Mouse (Mus musculus) heart, embryonic 13.5 days (tissue): ENCODE results near the gene Cyp24a1. TPM values are rescaled to one million over a fixed set of nuclear protein-coding genes. Genes with fewer than 3 reads are reported as not detected.
"Not testable (repeated sequence)": the region's sequence is repeated elsewhere in the genome, so short reads cannot be mapped to it uniquely, and the experiment has no call there.

Source experiments
- ATAC-seq: fragments of 200-750 bp; cut with Nextera tagmentation; 2 replicates; pipeline ENCODE4 v1.8.0; 2017; ENCODE audit warnings: moderate TSS enrichment; ENCODE audit not compliant: insufficient number of reproducible peaks, low FRiP score, low TSS enrichment; ENCODE audit errors: extremely low read depth
- H3K27ac ChIP-seq: fragments of 300-500 bp; sonication (generic); replicated peaks from 2 replicates; pipeline ENCODE4 v1.5.1; 2015; ENCODE audit warnings: moderate library complexity, mild to moderate bottlenecking, inconsistent platforms
- H3K27me3 ChIP-seq: fragments of 300-500 bp; sonication (generic); replicated peaks from 2 replicates; pipeline ENCODE4 v1.6.1; 2015; ENCODE audit warnings: mild to moderate bottlenecking, inconsistent platforms
- H3K36me3 ChIP-seq: fragments of 300-500 bp; sonication (generic); 2 replicates; pipeline ENCODE4 v1.6.1; 2015; ENCODE audit warnings: mild to moderate bottlenecking, inconsistent platforms
- H3K4me1 ChIP-seq: fragments of 300-500 bp; sonication (generic); 2 replicates; pipeline ENCODE4 v1.6.1; 2015; ENCODE audit warnings: inconsistent platforms
- H3K4me2 ChIP-seq: fragments of 300-500 bp; sonication (generic); 2 replicates; pipeline ENCODE4 v1.6.1; 2015; ENCODE audit warnings: inconsistent platforms, mild to moderate bottlenecking, moderate library complexity
- H3K4me3 ChIP-seq: fragments of 300-500 bp; sonication (generic); 2 replicates; pipeline ENCODE4 v1.5.1; 2015; ENCODE audit warnings: moderate library complexity, mild to moderate bottlenecking, inconsistent platforms
- H3K9ac ChIP-seq: fragments of 300-500 bp; sonication (generic); 2 replicates; pipeline ENCODE4 v1.6.1; 2015; ENCODE audit warnings: inconsistent platforms, mild to moderate bottlenecking, moderate library complexity
- H3K9me3 ChIP-seq: fragments of 300-500 bp; sonication (generic); 2 replicates; pipeline ENCODE4 v1.6.1; 2016; ENCODE audit warnings: inconsistent platforms
- WGBS: fragments of 180-500 bp; shearing (Covaris S2); methylation state at CpG from one replicate; pipeline ENCODE4 v1.1.7; 2015; ENCODE audit warnings: mixed read lengths; 5-methylcytosine and 5-hydroxymethylcytosine counted together
- polyA plus RNA-seq: library from polyadenylated mRNA; unstranded; fragments of >200 nt; fragmentation: Nextera tagmentation; extraction: Ambion mirVana; gene quantifications from 2 replicates; pipeline ENCODE4 v1.2.1, GENCODE M21; 2015

Cyp24a1 gene
- polyA plus RNA-seq, 1 experiment from 2014 or later, result not detected

GRCm38 (mm10) chr2:170468009-170468408 is 28.9 kb downstream of the Cyp24a1 start:
- no peak for ATAC-seq
- H3K27ac ChIP-seq, result no peak overlapping the region
- peaks cover 10% of the 10 kb centered on the region for H3K4me1 ChIP-seq
- no peak overlapping the region for H3K9ac ChIP-seq
- H3K4me3 ChIP-seq, result no peak overlapping the region
- no peak overlapping the region for H3K4me2 ChIP-seq
- peaks cover 84% of the 10 kb centered on the region for H3K27me3 ChIP-seq
- no peaks in the 10 kb centered on the region for H3K36me3 ChIP-seq
- no peaks in the 10 kb centered on the region for H3K9me3 ChIP-seq

GRCm38 (mm10) chr2:170464817-170465216 is 32.1 kb downstream of the Cyp24a1 start:
- no peak for ATAC-seq
- no peak overlapping the region for H3K4me2 ChIP-seq
- no peak overlapping the region for H3K9ac ChIP-seq
- no peak overlapping the region for H3K27ac ChIP-seq
- no peak overlapping the region for H3K4me3 ChIP-seq
- 36% methylated on average over 4 of the region's 4 CpGs for WGBS
- H3K27me3 ChIP-seq, result peaks cover 79% of the 10 kb centered on the region
- H3K4me1 ChIP-seq, result peaks cover 6% of the 10 kb centered on the region; the same call in 1 of the 2 replicates
- H3K9me3 ChIP-seq, result no peaks in the 10 kb centered on the region
- no peaks in the 10 kb centered on the region for H3K36me3 ChIP-seq

DNA sequence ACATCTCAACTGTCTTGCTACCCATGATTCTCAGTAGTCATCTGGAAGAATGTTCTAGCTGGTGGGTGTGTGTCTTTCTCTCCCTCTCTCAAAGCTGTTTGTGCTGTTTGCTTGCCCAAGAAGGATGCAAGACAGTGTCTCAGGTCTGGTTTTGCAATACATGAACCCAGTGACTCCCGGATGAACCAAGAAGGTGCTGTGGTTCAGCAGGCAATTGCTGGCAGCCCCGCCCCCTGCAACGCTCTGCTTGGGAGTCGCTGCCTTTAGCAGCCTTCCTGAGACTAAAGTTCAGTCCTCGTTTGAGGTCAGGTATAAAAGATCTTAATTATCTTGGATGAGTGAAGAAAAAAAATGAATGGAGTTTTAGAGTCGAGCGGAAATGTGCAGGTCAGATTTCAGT is 35.3 kb downstream of the Cyp24a1 start:
- no peaks in the 10 kb centered on the region for H3K4me1 ChIP-seq
- H3K27ac ChIP-seq, result no peak overlapping the region
- no peak for ATAC-seq
- no peaks in the 10 kb centered on the region for H3K9me3 ChIP-seq
- H3K36me3 ChIP-seq, result no peaks in the 10 kb centered on the region
- no peak overlapping the region for H3K4me3 ChIP-seq
- peaks cover 77% of the 10 kb centered on the region for H3K27me3 ChIP-seq
- 70% methylated on average over 7 of the region's 7 CpGs for WGBS
- H3K9ac ChIP-seq, result no peak overlapping the region
- no peak overlapping the region for H3K4me2 ChIP-seq

GRCm38 (mm10) chr2:170459805-170460204 is 37.1 kb downstream of the Cyp24a1 start:
- Histone ChIP-seq H3K27ac (no peak overlapping the region), H3K4me1 (no peaks in the 10 kb centered on the region), H3K4me3 (no peak overlapping the region), H3K27me3 (peaks cover 82% of the 10 kb centered on the region), H3K9me3 (no peaks in the 10 kb centered on the region), H3K4me2 (no peak overlapping the region), H3K9ac (no peak overlapping the region), H3K36me3 (no peaks in the 10 kb centered on the region)
- no peak for ATAC-seq
- 51% methylated on average over 9 of the region's 9 CpGs for WGBS

DNA sequence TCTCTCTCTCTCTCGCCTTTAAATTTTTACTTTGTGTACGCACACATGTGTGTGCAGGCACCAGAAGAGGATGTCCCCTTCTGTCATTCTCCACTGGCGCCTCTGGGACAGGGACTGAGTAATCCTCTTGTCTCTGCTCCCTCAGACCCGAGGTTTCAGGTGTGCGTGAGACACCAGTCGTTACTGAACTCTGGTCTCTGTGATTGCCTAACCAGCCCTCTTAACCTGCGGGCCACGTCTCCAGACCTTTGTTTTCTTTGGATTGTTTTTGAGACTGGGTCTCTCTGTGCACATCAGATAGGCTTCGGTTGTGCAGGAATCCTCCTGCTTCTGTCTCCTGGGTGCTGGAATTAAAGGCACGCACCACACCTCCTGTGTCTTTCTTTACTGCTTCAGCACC is 37.8 kb downstream of the Cyp24a1 start:
- no peak overlapping the region for H3K4me3 ChIP-seq
- H3K27me3 ChIP-seq, result peaks cover 87% of the 10 kb centered on the region
- H3K4me1 ChIP-seq, result no peaks in the 10 kb centered on the region
- no peaks in the 10 kb centered on the region for H3K36me3 ChIP-seq
- no peak overlapping the region for H3K4me2 ChIP-seq
- no peaks in the 10 kb centered on the region for H3K9me3 ChIP-seq
- no peak overlapping the region for H3K27ac ChIP-seq
- no peak overlapping the region for H3K9ac ChIP-seq
- ATAC-seq, result no peak
- WGBS, result 62% methylated on average over 10 of the region's 10 CpGs

DNA sequence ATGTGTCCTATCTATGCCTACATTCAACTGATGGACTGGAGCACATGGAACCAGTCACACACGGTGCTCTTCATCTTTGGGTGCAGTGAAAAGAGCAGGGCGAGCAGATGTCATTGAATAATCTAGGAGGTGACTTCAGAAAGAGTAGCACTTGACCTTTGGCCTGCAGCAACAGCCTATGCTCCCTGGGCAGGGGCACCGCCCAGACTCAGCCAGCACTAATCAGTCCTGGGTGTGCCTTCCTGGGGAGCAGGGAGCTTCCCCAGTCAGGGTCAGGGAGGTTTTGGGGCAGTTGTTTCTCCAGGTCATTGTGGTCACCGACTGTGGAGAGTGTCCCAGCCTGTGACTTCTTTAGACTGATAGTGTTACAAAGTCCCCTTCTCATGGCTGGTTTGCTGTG is 43.1 kb downstream of the Cyp24a1 start:
- H3K27ac ChIP-seq, ATAC-seq, H3K36me3 ChIP-seq, H3K9me3 ChIP-seq, H3K4me3 ChIP-seq, H3K9ac ChIP-seq, H3K4me1 ChIP-seq, H3K4me2 ChIP-seq: not testable (repeated sequence)
- H3K27me3 ChIP-seq, result peaks cover 86% of the 10 kb centered on the region
- WGBS, result 43% methylated on average over 3 of the region's 4 CpGs

DNA sequence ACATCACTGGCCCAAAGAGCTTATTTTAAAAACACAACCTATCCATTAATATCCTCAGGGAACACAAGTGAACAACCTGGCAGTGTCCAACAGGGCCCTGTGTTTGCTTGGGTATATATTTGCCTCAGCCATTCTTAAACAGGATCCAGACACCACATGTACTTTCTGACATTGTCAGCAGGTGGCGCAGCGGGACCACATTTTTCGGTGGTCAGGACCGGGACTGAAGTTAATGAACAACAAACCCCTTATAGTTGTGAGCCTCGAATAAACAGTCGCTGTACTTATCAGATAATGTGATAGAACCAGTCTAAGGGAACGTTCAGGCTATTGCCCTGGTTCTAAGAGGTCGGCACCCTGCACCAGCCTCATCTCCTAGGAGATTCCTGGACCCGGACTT is 46.0 kb downstream of the Cyp24a1 start:
- Histone ChIP-seq H3K4me3 (no peak overlapping the region), H3K27ac (no peak overlapping the region), H3K9me3 (no peaks in the 10 kb centered on the region), H3K36me3 (no peaks in the 10 kb centered on the region), H3K9ac (no peak overlapping the region), H3K27me3 (peaks cover 87% of the 10 kb centered on the region), H3K4me2 (peak overlapping the region; percentile 51), H3K4me1 (no peaks in the 10 kb centered on the region)
- 8% methylated on average over 9 of the region's 9 CpGs for WGBS
- no peak for ATAC-seq

DNA sequence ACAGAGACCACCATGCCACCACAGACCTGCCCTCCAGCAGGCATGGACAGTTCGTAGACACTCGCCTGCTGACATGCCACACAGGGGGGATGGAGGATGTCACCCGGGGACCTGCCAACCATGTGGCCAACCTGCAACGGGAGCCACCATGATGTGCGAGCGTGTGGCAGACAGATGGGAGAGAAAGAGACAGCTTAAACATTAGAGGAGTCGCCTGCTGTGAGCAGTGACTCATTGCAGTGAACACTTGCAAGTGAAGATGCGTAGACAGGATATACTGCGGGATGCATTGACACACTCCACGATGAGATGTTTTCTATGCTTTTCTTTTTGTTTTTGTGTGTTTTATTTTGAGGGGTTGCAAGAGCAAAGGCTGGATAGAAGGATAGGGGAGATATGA is 49.3 kb downstream of the Cyp24a1 start:
- WGBS, result 57% methylated on average over 10 of the region's 10 CpGs
- Histone ChIP-seq H3K27me3 (peaks cover 72% of the 10 kb centered on the region), H3K4me1 (no peaks in the 10 kb centered on the region)

DNA sequence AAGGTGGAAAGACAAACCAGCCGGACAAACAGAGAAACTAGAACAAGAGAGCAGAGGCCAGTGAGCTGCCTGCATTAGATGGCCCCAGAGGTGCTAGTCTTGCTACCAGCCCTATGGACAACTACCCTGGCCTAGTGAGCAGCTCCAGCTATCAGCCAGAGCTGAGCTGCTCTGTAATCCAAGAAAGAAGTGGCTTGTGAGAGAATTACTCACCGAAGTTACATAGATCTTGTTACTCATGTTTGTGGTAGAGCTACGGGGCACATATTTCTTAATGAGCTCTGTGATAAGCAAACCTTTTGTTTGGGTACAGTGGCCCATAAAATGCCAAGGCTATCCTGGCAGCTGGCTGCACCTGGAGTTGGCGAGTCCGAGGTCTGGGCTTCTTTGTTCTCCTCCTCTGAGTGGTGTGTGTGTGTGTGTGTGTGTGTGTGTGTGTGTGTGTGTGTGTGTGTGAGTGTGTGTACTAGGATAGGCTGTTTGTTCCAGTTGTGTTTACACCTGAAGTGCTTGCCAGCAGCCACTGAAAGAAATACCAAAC is 50.0 kb downstream of the Cyp24a1 start:
- no peak overlapping the region for H3K27ac ChIP-seq
- 74% methylated on average over 5 of the region's 5 CpGs for WGBS
- H3K4me1 ChIP-seq, result no peaks in the 10 kb centered on the region
- no peak overlapping the region for H3K9ac ChIP-seq
- peaks cover 67% of the 10 kb centered on the region for H3K27me3 ChIP-seq
- ATAC-seq, result no peak
- H3K36me3 ChIP-seq, result no peaks in the 10 kb centered on the region
- no peak overlapping the region for H3K4me2 ChIP-seq
- H3K4me3 ChIP-seq, result no peak overlapping the region
- H3K9me3 ChIP-seq, result no peaks in the 10 kb centered on the region

More for the DNA sequence above, 49.3 kb downstream of the Cyp24a1 start:
- no peak for ATAC-seq
- H3K9me3 ChIP-seq, result no peaks in the 10 kb centered on the region
- no peak overlapping the region for H3K27ac ChIP-seq
- H3K36me3 ChIP-seq, result no peaks in the 10 kb centered on the region
- no peak overlapping the region for H3K9ac ChIP-seq
- H3K4me3 ChIP-seq, result no peak overlapping the region
- H3K4me2 ChIP-seq, result no peak overlapping the region

DNA sequence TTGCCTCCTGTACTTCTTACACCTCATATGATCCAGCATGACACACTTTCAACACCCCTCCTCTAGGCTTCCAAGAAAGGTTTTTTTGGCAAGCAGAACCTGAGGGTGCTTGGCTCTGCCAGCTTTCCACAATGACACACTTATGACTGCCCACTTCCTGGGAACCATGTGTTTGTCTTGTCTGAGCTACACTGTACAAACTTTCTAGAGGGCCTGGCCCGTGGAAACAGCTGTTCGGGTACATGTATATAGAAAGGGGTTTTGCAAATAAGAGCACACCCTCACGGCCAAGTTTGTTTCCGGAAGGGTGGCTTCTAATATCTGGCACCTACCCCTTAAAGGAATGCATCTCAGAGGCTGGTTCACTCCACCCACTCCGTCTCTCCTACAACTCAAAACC is 51.1 kb downstream of the Cyp24a1 start:
- Histone ChIP-seq H3K4me1 (no peaks in the 10 kb centered on the region), H3K27ac (no peak overlapping the region), H3K9ac (no peak overlapping the region), H3K4me2 (no peak overlapping the region), H3K9me3 (no peaks in the 10 kb centered on the region), H3K36me3 (no peaks in the 10 kb centered on the region), H3K27me3 (peaks cover 69% of the 10 kb centered on the region), H3K4me3 (no peak overlapping the region)
- no peak for ATAC-seq
- 74% methylated on average over 5 of the region's 5 CpGs for WGBS

DNA sequence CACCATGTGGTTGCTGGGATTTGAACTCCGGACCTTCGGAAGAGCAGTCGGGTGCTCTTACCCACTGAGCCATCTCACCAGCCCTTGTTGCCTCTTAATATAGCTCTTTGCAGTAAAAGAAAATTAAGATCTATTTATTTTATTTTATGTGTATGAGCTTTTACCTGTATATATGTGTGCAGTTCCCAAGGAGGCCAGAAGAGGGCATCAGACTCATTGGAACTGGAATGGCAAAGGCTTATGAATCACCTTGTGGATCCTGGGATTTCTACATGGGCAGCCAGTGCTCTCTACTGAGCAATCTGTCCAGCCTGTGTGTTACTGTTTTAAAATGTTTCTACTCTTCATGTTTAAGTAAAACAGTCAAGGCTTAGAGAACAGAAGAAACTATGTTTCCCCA is 54.4 kb downstream of the Cyp24a1 start:
- Histone ChIP-seq H3K4me2 (no peak overlapping the region), H3K9me3 (no peaks in the 10 kb centered on the region), H3K9ac (no peak overlapping the region), H3K27me3 (peaks cover 70% of the 10 kb centered on the region), H3K4me1 (0 out of 2 replicates have a peak, but pooled peaks cover 7% of the 10 kb centered on the region), H3K27ac (no peak overlapping the region), H3K36me3 (no peaks in the 10 kb centered on the region), H3K4me3 (no peak overlapping the region)
- ATAC-seq, result no peak
- 61% methylated on average over 3 of the region's 3 CpGs for WGBS

GRCm38 (mm10) chr2:170438782-170439181 is 58.2 kb downstream of the Cyp24a1 start:
- peaks cover 73% of the 10 kb centered on the region for H3K27me3 ChIP-seq
- no peaks in the 10 kb centered on the region for H3K36me3 ChIP-seq

More at GRCm38 (mm10) chr2:170438782-170439181, 58.2 kb downstream of the Cyp24a1 start:
- 43% methylated on average over 13 of the region's 13 CpGs for WGBS
- Histone ChIP-seq H3K27ac (no peak overlapping the region), H3K9me3 (no peaks in the 10 kb centered on the region), H3K4me3 (no peak overlapping the region), H3K4me1 (0 out of 2 replicates have a peak, but pooled peaks cover 7% of the 10 kb centered on the region), H3K9ac (no peak overlapping the region), H3K4me2 (no peak overlapping the region)
- ATAC-seq, result no peak
